Mouse (Mus musculus) ES-E14 (cell line): ENCODE data around the gene Cct2.

Experiments
- HCFC1 ChIP-seq: IDR thresholded peaks from 2 replicates; pipeline ENCODE4 v1.6.1; 2012; ENCODE audit warnings: low read length, inconsistent platforms, borderline replicate concordance; ENCODE audit not compliant: insufficient read depth
- ZNF384 ChIP-seq: IDR thresholded peaks from 2 replicates; pipeline ENCODE4 v1.6.1; 2012; ENCODE audit warnings: low read depth, low read length, inconsistent platforms

DNA sequence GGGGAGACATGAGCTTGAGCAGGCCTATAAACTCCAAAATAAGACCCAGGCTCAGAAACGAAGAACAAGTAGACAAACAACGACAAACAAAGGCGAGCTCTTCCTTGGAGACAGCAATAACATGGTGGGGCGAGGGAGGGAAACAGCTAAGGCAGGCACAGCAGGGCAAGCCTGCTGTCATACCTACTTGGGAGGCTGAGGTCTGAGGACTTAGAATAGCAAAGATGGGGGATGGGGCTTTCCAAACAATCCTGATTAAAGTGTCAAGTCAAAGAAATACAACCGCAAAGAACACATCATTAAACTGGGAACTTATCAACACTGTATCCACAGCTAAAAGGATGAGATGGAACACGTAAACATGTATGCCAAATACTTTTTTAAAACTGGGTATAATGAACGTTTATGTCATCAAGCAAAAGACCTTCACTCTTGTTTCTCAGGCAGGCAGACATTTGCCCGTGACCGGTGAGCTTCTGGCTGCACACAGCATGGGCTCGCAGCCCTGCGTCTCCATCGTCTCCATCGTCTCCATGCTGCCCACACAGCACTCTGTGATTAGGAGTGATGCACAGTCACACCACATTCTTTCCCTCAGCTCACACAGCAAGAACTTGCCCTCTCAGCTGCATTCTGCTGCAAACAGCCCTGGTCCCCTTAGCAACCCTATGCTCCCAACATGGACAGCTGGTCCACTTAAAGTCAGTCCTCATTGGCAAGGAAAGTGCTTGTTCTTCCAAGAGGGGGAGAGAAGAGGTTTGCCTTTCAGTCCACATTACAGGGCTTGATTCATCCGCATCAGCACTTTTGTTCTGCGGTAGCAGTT lies 31.1 kb upstream of the Cct2 start:
- no peak for TF ChIP-seq ZNF384
- TF ChIP-seq HCFC1, result no peak
